Mouse (Mus musculus) embryo, embryonic 10 days (tissue): ENCODE measurements around the gene Pacrg.
A peak's percentile ranks its signal among the peaks of the same experiment; 100 is the strongest.

Source experiments
- DNase-seq: peaks from one replicate; pipeline ENCODE4 v3.0.0-alpha.2; 2015; ENCODE audit warnings: low spot score

Gene Pacrg

GRCm38 (mm10) chr17:10549825-10550224, 290.3 kb downstream of the Pacrg start:
- DNase-seq: no peak

DNA sequence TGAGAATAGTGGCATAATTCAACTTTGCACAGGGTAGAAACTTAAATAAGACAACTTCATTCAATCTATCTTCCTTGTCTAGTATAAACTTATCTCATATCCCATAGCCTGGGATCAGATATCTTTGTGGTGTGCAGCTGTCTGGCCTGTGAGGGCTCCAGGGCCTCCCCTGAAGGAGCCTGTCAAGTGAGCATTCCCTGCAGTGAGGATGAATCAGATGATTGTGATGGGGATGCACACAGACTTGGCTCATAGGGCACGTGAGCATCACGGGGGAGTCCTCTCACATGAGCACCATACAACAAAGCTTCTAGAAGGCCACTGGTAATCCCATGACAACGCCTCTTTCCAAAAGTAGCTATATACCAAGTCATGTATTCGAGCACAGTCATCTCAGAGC, 291.1 kb downstream of the Pacrg start:
- no peak for DNase-seq

DNA sequence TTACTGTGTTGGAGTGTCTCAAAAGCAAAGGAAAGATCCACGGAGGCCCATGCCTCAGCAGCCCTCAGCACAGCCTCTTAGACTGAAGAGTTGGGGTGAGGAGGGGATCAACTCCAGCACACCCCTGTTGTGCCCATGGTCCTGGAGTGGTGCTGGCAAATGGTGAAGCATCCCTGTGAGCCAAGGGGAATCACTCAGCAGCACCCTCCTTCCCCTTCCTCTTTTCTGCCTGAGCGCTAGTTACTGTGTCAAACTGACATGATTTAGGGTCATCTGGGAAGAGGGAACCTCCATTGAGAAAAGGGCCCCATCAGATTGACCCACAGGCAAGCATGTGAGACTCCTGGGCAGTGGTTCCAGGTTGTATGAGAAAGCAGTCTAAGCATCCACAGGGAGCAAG, 299.3 kb downstream of the Pacrg start:
- no peak for DNase-seq

- DNase-seq: no peak
These were observed 305.9 kb downstream of the Pacrg start for GRCm38 (mm10) chr17:10534206-10534605.

DNA sequence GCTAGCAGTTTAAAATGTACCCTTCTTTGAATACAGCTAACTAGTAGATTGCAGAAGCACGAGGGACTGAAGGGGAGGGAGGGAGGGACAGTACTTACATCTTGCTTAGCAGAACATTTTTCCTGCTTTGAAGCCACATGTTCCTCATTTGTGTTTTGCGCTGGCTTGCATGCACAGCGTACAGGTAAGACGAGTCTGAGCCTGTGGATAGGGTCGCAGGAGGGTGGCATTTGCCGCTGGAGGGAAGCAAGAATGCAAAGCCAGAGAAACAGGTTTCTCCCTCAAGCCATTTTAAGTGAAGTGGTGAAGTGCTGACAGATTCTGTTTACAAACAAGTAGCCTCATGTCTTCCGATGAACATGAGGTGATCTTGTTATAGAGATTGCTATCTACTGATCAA, 306.6 kb downstream of the Pacrg start:
- DNase-seq: no peak

DNA sequence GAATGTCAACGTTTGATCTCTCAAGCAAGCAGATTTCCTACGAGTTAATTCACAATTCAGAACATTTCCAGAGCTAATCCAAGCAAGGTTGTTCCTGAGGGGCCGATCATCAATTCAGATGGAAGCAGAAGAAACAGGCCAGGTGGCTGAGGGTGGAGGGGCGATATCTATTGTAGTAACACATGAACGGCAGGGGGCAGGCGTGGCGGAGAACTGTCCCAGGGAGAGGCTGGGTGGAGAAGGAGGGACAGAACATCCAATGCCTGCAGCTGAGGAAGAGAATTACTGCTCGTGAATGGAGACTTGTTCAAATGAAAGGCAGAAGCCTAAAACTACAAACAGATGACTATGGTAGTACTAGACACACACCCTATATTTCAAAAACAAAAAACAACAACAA, 309.1 kb downstream of the Pacrg start:
- peak; percentile 74 for DNase-seq

DNA sequence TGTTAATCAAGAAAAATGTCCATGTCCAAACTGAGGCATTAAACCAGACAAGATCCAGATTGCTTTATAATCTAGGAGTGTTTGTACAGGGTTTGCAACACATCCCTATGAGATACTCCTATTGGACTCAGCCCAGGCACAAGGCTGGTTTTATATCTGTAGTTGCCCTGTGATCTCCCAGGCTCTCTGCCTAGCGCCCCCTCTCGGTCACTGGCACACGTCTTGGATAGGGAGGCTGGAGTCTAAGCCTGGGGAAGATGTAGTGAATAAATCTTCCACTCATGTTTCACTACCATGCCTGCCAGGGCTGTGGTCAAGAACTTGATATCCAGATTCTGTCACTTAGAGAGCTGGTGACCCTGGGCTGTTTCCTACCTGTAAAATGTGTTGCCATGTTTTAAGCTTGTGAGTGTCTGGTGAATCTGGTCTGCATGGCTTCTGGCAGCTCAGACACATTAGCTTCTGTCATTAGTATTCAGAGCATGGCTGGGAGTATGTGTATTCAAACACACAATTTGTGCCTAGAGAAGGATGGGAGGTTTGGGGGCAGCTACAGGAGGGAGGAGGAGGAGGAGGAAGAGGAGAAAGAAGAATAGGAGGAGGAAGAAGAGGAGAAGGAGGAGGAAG, 310.7 kb downstream of the Pacrg start:
- no peak for DNase-seq

DNA sequence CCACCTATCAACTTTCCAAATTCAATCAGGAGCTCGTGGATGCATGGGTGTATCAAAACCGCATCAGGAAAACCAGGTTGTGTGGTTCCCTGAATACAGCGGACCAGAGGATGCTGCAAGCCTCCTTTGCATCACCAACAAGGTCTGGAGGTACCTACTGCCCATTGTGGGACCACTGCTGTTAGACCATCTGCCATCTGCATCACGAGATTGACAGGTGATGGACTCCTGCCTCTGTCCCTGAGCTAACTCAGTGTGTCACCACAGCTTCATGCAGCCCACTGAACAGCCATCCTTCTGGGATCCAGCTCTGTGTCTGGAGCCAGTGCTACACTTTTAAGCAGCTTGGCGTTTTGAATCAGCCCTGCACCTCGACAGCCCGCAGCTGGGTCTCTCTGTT, 318.8 kb downstream of the Pacrg start:
- DNase-seq: no peak

GRCm38 (mm10) chr17:10519506-10520155, 320.5 kb downstream of the Pacrg start:
- no peak for DNase-seq

DNA sequence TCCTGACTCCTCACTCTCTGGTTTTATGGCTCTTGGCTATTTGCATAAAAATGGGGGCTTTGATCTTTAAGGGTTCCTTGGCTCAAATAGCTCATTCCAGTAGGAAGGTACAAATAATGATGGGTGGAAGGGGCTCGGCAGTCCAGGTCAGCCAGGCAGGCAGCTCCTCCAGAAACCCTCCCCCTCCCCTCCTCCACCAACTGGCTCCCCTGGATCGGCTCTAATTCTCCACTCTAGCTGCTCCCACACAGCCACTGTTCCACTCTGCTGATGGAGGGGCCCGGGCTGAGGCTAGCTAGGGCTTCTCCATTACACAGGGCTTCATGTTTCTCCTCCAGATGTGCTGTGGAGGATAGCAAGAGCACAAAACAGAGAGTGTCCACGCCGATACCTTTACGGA, 325.3 kb downstream of the Pacrg start:
- DNase-seq: no peak

DNA sequence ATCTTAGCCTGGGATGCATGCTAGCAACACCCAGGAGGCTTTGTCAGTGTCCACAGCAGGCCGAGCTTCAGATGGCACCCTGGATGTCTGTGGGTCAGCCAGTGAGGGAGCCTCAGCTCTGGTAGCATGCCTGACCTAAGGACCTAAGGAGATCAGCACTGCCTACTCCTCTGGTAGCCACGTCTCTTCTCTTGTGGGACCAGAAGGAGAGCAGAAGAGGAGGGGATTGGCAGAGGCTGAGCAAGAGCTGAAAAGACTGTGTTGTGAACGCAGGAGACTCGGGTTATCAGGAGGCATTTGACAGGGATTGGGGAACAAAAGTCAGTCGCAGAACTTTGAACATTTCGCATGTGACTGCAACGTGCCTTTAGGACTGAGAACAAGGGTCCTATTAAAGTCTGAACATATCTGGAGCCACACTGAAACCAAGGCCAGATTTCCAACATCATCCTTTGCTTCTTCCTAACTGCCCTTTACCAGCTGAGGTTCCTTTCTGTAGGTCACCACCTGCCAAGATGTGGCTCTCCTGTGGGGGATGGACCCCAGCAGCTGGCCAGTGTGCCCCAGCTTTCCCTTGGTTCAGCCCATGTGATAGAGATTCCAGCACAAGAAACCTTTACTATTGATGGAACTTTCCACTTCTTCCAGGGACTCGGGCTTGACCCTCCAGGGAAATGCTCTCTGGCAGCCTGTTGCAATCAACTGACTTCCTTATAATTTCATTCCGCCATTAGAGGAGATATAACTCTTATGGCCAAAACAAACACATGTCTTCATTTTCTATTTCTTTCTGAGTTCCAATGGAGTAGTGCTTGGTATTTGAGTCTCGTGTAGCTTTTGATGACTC, 329.0 kb downstream of the Pacrg start:
- DNase-seq: no peak

DNA sequence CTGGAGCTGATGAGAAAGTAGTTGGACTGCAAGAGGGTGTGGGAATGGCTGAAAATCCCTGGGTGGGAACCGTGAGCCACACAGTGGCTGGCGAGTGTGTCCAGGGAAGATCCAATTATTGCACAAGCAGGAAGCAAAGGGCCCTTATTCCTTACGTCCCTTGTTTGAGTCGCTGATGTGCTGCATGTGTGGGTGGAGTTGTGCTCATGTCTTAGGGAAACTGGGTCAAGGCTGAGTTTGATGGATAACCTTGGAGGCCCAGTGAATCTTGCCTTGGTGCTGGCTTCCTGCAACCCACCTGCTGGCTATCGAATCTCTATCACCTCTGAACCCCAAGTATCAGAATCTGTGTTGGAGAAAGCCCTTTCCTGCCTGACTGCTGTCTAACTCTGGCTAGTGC, 329.6 kb downstream of the Pacrg start:
- no peak for DNase-seq

DNA sequence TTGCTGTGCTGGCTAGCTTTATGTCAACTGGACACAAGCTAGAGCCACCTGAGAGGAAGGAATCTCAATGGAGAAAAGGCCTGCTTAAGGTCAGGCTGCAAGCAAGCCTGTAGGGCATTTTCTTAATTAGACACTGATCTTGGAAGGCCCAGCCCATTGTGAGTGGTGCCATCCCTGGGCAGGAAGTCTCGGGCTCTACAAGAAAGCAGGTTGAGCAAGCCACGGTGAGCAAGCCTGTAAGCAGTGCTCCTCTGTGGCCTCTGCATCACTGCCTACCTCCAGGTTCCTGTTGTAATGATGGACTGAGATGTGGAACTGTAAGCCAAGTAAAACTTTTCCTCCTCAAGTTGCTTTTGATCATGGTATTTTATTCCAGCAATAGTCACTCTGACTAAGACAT, 332.0 kb downstream of the Pacrg start:
- no peak for DNase-seq

DNA sequence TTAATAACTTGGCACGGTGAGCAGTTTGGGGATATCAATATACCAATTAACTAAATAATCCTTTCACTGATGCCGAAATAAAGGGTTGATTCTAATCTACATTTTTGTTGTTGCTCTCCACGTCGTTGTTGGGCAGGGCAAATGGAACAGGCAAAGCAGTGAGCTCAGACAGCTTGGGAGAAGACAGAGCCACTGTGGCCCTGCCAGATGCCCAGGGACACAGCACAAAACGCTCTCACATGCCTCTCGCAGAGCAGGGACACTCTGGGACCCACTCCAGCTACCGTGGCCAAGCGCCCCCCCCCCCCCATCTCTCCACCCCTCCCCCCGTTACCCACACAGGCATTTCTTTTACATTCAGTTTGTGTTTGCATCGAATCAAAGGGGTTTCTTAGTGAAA, 332.6 kb downstream of the Pacrg start:
- DNase-seq: no peak

GRCm38 (mm10) chr17:10506896-10507295, 333.2 kb downstream of the Pacrg start:
- no peak for DNase-seq

DNA sequence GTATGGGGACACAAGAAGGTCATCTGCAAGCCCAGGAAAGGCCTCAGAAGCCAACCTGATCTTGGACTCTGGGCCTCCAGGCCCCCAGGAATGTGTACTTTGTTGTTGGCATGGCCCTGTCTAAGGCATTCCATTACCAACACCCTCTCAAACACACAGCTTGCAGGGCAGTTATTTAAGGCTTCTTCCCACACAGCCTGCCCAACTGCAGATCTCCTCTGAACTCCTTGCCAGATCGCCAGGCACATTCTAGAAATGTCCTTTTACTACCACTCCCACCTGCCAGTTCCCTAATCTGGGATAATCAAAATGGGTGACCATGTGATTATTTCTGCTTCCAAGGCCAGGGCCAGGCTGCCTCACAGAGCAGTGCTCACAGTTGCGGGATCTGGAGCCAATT, 338.7 kb downstream of the Pacrg start:
- DNase-seq: no peak

DNA sequence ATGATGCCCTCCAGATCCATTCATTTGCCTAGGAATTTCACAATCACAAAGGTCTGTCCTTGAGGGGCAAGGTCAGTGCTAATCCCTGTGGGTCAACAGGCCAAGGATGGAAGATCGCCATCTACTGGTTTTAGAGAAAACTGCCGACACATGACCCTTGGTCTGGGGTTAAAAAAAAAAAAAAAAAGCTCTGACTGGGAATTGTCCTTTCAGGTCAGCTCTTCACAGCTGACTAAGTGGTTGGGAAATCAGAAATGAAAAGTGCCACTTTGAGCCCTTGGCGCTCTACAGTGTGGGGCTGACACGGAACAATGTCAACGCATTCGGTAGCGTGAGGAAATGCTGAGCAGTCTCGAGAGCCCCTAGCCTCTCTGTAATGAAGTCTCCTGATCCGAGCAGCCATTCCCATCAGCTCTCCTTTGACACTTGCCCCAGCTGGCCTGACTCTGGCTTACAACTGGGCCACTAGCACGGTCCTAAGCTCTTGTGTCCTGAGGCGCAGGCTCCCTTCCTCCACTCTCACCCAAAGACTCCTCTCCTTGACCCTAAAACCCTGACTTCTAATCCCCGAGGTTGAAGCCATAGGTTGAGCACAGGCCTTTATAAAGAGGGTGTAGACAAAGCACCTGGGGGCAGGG, 339.2 kb downstream of the Pacrg start:
- DNase-seq: peak; percentile 82

- DNase-seq: no peak
These were observed 341.0 kb downstream of the Pacrg start for GRCm38 (mm10) chr17:10498935-10499655.

DNA sequence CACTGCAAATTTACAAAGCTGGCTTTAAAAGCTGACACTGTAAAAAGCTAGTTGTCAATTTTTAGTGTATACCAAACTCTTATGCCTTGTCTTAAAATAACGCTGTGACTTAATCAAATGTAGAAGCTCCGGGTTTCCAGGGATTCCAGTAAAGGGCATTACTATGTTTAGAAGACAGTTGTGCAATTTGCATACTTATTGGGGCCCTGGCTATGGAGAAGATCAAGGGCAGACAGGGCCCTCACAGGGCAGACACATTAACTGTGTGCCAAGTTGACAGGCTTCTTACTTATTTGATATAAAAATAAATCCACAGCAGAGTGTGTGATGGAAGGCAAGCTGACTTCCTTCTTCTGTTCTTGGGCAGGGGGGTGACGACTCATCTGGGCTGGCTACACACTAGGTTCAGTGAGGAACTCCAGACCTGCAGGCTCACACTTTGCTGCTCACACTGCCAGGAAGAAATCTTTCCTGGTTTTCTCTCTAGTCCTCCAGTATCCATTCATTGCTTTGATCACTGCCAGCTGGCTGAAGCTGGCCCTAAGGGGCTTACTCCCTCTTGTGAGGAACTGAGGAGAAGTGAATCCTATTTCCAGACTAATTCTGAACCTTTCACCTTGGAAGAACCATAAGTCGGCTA, 342.2 kb downstream of the Pacrg start:
- DNase-seq: no peak

GRCm38 (mm10) chr17:10496066-10496465, 344.0 kb downstream of the Pacrg start:
- no peak for DNase-seq

DNA sequence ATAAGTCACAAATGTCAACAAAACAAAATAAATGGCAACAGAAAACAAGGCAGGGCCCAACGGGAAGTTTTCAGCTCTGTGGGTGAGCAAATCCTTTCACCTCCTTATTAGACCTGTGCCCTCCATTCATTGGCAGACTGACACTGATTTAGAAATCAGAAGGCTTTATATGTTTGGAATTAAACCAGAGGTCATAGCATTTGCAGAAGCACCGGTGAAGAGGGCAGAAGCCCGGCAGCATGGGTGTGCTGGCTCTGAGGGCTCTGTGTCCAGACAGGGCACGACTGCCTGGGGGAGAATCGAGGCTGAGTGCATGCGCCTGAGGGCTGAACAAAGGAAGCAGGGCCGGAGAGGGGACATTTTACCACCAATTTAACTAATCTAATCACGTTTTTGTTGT, 344.5 kb downstream of the Pacrg start:
- DNase-seq: no peak

DNA sequence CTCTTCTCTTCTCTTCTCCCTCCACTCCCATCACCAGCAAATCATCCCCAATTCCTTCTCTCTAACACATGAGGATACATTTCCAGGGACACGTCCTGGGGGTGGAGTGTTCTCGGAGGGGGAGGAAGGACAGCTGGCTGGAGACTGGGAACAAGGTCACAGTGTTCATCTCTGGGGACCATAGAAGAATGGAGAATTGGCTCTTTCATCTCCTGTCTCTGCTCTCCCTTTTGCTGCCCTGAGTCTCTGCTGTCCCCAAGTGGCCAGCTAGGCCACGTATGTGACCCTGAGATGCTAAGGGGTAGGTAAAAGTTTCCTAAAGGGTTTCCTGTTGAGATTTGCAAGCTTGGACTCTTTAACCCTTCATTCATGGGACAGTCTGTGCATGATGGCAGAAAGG, 347.0 kb downstream of the Pacrg start:
- DNase-seq: peak; percentile 77
